Mouse (Mus musculus) thymus, adult 2 months (tissue): ENCODE measurements around the gene Ralbp1.

Experiments
- CTCF ChIP-seq: fragments of 200-500 bp; IDR thresholded peaks from 2 replicates; pipeline ENCODE4 v1.5.1; 2012; ENCODE audit warnings: mild to moderate bottlenecking, control low read depth, low read length, moderate library complexity, borderline replicate concordance; ENCODE audit not compliant: control insufficient read depth, poor library complexity, insufficient read depth; ENCODE audit errors: extremely low read depth
- POLR2A ChIP-seq: fragments of 200-500 bp; IDR thresholded peaks from 2 replicates; pipeline ENCODE4 v1.6.1; 2012; ENCODE audit warnings: mild to moderate bottlenecking, low read length, control low read depth, moderate library complexity; ENCODE audit not compliant: control insufficient read depth, poor library complexity, insufficient read depth; ENCODE audit errors: extremely low read depth

GRCm38 (mm10) chr17:65914083-65914482 is 28.5 kb upstream of the Ralbp1 start:
- TF ChIP-seq POLR2A (no peak), CTCF (no peak)
